Mouse (Mus musculus): ENCODE results near the gene Tln2. TPM values are rescaled to one million over a fixed set of nuclear protein-coding genes. Genes with fewer than 3 reads are reported as not detected.
"Not testable (repeated sequence)": the region's sequence is repeated elsewhere in the genome, so short reads cannot be mapped to it uniquely, and the experiment has no call there.

Gene Tln2
- polyA plus RNA-seq, 1 experiment = 0.01 TPM

GRCm38 (mm10) chr9:67286801-67287200, 272.7 kb downstream of the Tln2 start:
- Histone ChIP-seq H3K36me3 (ENCODE audit: control insufficient read depth) (no peaks in the 10 kb centered on the region; the same call in 1 of the 2 replicates), H3K4me1 (ENCODE audit: control insufficient read depth) (no peaks in the 10 kb centered on the region), H3K4me3 (replicated peaks) (no peak overlapping the region), H3K27me3 (ENCODE audit: control insufficient read depth) (no peaks in the 10 kb centered on the region), H3K9me3 (ENCODE audit: control insufficient read depth, low read length) (no peaks in the 10 kb centered on the region)
- no peak for TF ChIP-seq TAL1 (IDR thresholded peaks at IDR 0.05; ENCODE audit: low read length)

GRCm38 (mm10) chr9:67285544-67285943, 274.0 kb downstream of the Tln2 start:
- H3K27me3 ChIP-seq (ENCODE audit: control insufficient read depth) = no peaks in the 10 kb centered on the region
- H3K4me3 ChIP-seq (replicated peaks) = no peak overlapping the region
- H3K36me3 ChIP-seq (ENCODE audit: control insufficient read depth) = no peaks in the 10 kb centered on the region; the same call in 1 of the 2 replicates
- TF ChIP-seq TAL1 (IDR thresholded peaks at IDR 0.05; ENCODE audit: low read length) (no peak), GATA1 (IDR thresholded peaks at IDR 0.05; ENCODE audit: low read length) (no peak)
- H3K4me1 ChIP-seq (ENCODE audit: control insufficient read depth) = no peaks in the 10 kb centered on the region
- H3K9me3 ChIP-seq (ENCODE audit: control insufficient read depth, low read length) = no peaks in the 10 kb centered on the region

GRCm38 (mm10) chr9:67281812-67282211, 277.7 kb downstream of the Tln2 start:
- H3K4me1 ChIP-seq (ENCODE audit: control insufficient read depth) = no peaks in the 10 kb centered on the region
- H3K27me3 ChIP-seq (ENCODE audit: control insufficient read depth) = no peaks in the 10 kb centered on the region
- no peaks in the 10 kb centered on the region for H3K9me3 ChIP-seq (ENCODE audit: control insufficient read depth, low read length)
- H3K36me3 ChIP-seq (ENCODE audit: control insufficient read depth) = no peaks in the 10 kb centered on the region
- H3K4me3 ChIP-seq (replicated peaks) = no peak overlapping the region
- TF ChIP-seq TAL1 (IDR thresholded peaks at IDR 0.05; ENCODE audit: low read length) (no peak), GATA1 (IDR thresholded peaks at IDR 0.05; ENCODE audit: low read length) (no peak)

GRCm38 (mm10) chr9:67280311-67280710, 279.2 kb downstream of the Tln2 start:
- H3K4me3 ChIP-seq (replicated peaks); H3K4me1 ChIP-seq (ENCODE audit: control insufficient read depth); H3K36me3 ChIP-seq (ENCODE audit: control insufficient read depth); H3K9me3 ChIP-seq (ENCODE audit: control insufficient read depth, low read length); H3K27me3 ChIP-seq (ENCODE audit: control insufficient read depth): not testable (repeated sequence)

- H3K4me3 ChIP-seq (replicated peaks) = no peak overlapping the region
- no peaks in the 10 kb centered on the region for H3K9me3 ChIP-seq (ENCODE audit: control insufficient read depth, low read length)
- no peaks in the 10 kb centered on the region for H3K27me3 ChIP-seq (ENCODE audit: control insufficient read depth)
- TF ChIP-seq TAL1 (IDR thresholded peaks at IDR 0.05; ENCODE audit: low read length) = no peak
- no peak for TF ChIP-seq GATA1 (IDR thresholded peaks at IDR 0.05; ENCODE audit: low read length)
- H3K36me3 ChIP-seq (ENCODE audit: control insufficient read depth) = no peaks in the 10 kb centered on the region
- H3K4me1 ChIP-seq (ENCODE audit: control insufficient read depth) = no peaks in the 10 kb centered on the region
Measured at GRCm38 (mm10) chr9:67276446-67276845, 283.1 kb downstream of the Tln2 start.

GRCm38 (mm10) chr9:67274296-67274695, 285.2 kb downstream of the Tln2 start:
- no peaks in the 10 kb centered on the region for H3K36me3 ChIP-seq (ENCODE audit: control insufficient read depth)
- H3K4me3 ChIP-seq (replicated peaks) = no peak overlapping the region
- H3K9me3 ChIP-seq (ENCODE audit: control insufficient read depth, low read length) = no peaks in the 10 kb centered on the region
- TF ChIP-seq TAL1 (IDR thresholded peaks at IDR 0.05; ENCODE audit: low read length) (no peak), GATA1 (IDR thresholded peaks at IDR 0.05; ENCODE audit: low read length) (no peak)
- no peaks in the 10 kb centered on the region for H3K27me3 ChIP-seq (ENCODE audit: control insufficient read depth)
- H3K4me1 ChIP-seq (ENCODE audit: control insufficient read depth) = no peaks in the 10 kb centered on the region

GRCm38 (mm10) chr9:67273362-67273761, 286.1 kb downstream of the Tln2 start:
- no peak overlapping the region for H3K4me3 ChIP-seq (replicated peaks)
- no peaks in the 10 kb centered on the region for H3K36me3 ChIP-seq (ENCODE audit: control insufficient read depth)
- no peaks in the 10 kb centered on the region for H3K9me3 ChIP-seq (ENCODE audit: control insufficient read depth, low read length)
- no peak for TF ChIP-seq GATA1 (IDR thresholded peaks at IDR 0.05; ENCODE audit: low read length)
- TF ChIP-seq TAL1 (IDR thresholded peaks at IDR 0.05; ENCODE audit: low read length) = no peak
- H3K27me3 ChIP-seq (ENCODE audit: control insufficient read depth) = no peaks in the 10 kb centered on the region
- no peaks in the 10 kb centered on the region for H3K4me1 ChIP-seq (ENCODE audit: control insufficient read depth)

- no peak for TF ChIP-seq TAL1 (IDR thresholded peaks at IDR 0.05; ENCODE audit: low read length)
- no peak for TF ChIP-seq GATA1 (IDR thresholded peaks at IDR 0.05; ENCODE audit: low read length)
- Histone ChIP-seq H3K4me3 (replicated peaks) (no peak overlapping the region), H3K27me3 (ENCODE audit: control insufficient read depth) (no peaks in the 10 kb centered on the region), H3K9me3 (ENCODE audit: control insufficient read depth, low read length) (no peaks in the 10 kb centered on the region), H3K36me3 (ENCODE audit: control insufficient read depth) (no peaks in the 10 kb centered on the region), H3K4me1 (ENCODE audit: control insufficient read depth) (no peaks in the 10 kb centered on the region)
Measured at GRCm38 (mm10) chr9:67270734-67271133, 288.8 kb downstream of the Tln2 start.

GRCm38 (mm10) chr9:67270061-67270595, 289.4 kb downstream of the Tln2 start:
- Histone ChIP-seq H3K9me3 (ENCODE audit: control insufficient read depth, low read length) (no peaks in the 10 kb centered on the region), H3K4me3 (replicated peaks) (no peak overlapping the region), H3K27me3 (ENCODE audit: control insufficient read depth) (no peaks in the 10 kb centered on the region), H3K4me1 (ENCODE audit: control insufficient read depth) (no peaks in the 10 kb centered on the region), H3K36me3 (ENCODE audit: control insufficient read depth) (no peaks in the 10 kb centered on the region)
- TF ChIP-seq GATA1 (IDR thresholded peaks at IDR 0.05; ENCODE audit: low read length) (no peak), TAL1 (IDR thresholded peaks at IDR 0.05; ENCODE audit: low read length) (no peak)

GRCm38 (mm10) chr9:67267276-67267990, 292.1 kb downstream of the Tln2 start:
- Histone ChIP-seq H3K4me1 (ENCODE audit: control insufficient read depth) (no peaks in the 10 kb centered on the region), H3K27me3 (ENCODE audit: control insufficient read depth) (no peaks in the 10 kb centered on the region), H3K36me3 (ENCODE audit: control insufficient read depth) (no peaks in the 10 kb centered on the region), H3K9me3 (ENCODE audit: control insufficient read depth, low read length) (no peaks in the 10 kb centered on the region), H3K4me3 (replicated peaks) (no peak overlapping the region)
- TF ChIP-seq TAL1 (IDR thresholded peaks at IDR 0.05; ENCODE audit: low read length) = no peak
- TF ChIP-seq GATA1 (IDR thresholded peaks at IDR 0.05; ENCODE audit: low read length) = no peak
